8 mouse cellular contexts compared by ENCODE assay signal in genomic region chr9:96887954-96888353, GRCm38 (mm10). TPM values are rescaled to one million over a fixed set of nuclear protein-coding genes. Genes with fewer than 3 reads are reported as not detected.
A peak's percentile ranks its signal among the peaks of the same experiment; 100 is the strongest.
DNase-seq lines count a peak whose midpoint lies in the region; ATAC-seq lines count a peak whose summit lies in the region.

No protein-coding gene starts in this region.

- peak overlapping the region; percentile 69 for H3K4me3 ChIP-seq in heart, embryonic 11.5 days (ENCODE audit: low read depth, low read length)
- peak overlapping the region; percentile 70 for H3K4me3 ChIP-seq in hindbrain, embryonic 10.5 days
- peak overlapping the region; percentile 67 for H3K4me3 ChIP-seq in midbrain, embryonic 14.5 days (replicated peaks; ENCODE audit: low read depth, low read length)

- peak overlapping the region; percentile 89 for H3K4me2 ChIP-seq in heart, embryonic 11.5 days
- peak overlapping the region; percentile 88 for H3K4me2 ChIP-seq in midbrain, embryonic 14.5 days (ENCODE audit: low read length)

- peaks cover 9% of the 10 kb centered on the region for H3K27me3 ChIP-seq in heart, embryonic 11.5 days (ENCODE audit: control insufficient read depth, insufficient read depth, low read length)
- H3K27me3 ChIP-seq in hindbrain, embryonic 10.5 days (ENCODE audit: insufficient read depth, poor library complexity, severe bottlenecking) = peaks cover 33% of the 10 kb centered on the region
- H3K27me3 ChIP-seq in midbrain, embryonic 14.5 days (ENCODE audit: control insufficient read depth, insufficient read depth, low read length) = no peaks in the 10 kb centered on the region

- H3K4me1 ChIP-seq in heart, embryonic 11.5 days (ENCODE audit: control insufficient read depth, insufficient read depth, low read length) = peaks cover 28% of the 10 kb centered on the region
- peaks cover 82% of the 10 kb centered on the region for H3K4me1 ChIP-seq in hindbrain, embryonic 10.5 days (replicated peaks)
- H3K4me1 ChIP-seq in midbrain, embryonic 14.5 days (ENCODE audit: control insufficient read depth, insufficient read depth, low read length) = peaks cover 70% of the 10 kb centered on the region

- 9% methylated on average over 6 of the region's 6 CpGs for WGBS in heart, embryonic 11.5 days (ENCODE audit: insufficient replicate concordance)
- WGBS in hindbrain, embryonic 10.5 days = 15% methylated on average over 6 of the region's 6 CpGs
- WGBS in midbrain, embryonic 14.5 days = 10% methylated on average over 6 of the region's 6 CpGs

- no peak overlapping the region for H3K27ac ChIP-seq in heart, embryonic 11.5 days (ENCODE audit: low read depth, low read length)
- no peak overlapping the region for H3K27ac ChIP-seq in hindbrain, embryonic 10.5 days
- peak overlapping the region; percentile 45 for H3K27ac ChIP-seq in midbrain, embryonic 14.5 days (replicated peaks; ENCODE audit: low read depth, low read length)

- no peaks in the 10 kb centered on the region for H3K36me3 ChIP-seq in heart, embryonic 11.5 days (ENCODE audit: control insufficient read depth, insufficient read depth, low read length)
- no peaks in the 10 kb centered on the region for H3K36me3 ChIP-seq in hindbrain, embryonic 10.5 days
- H3K36me3 ChIP-seq in midbrain, embryonic 14.5 days (ENCODE audit: control insufficient read depth, insufficient read depth, low read length) = no peaks in the 10 kb centered on the region

- no peak overlapping the region for H3K9ac ChIP-seq in heart, embryonic 11.5 days (ENCODE audit: low read depth, low read length)
- peak overlapping the region; percentile 80 for H3K9ac ChIP-seq in midbrain, embryonic 14.5 days (replicated peaks; ENCODE audit: low read length)

- no peaks in the 10 kb centered on the region for H3K9me3 ChIP-seq in heart, embryonic 11.5 days (replicated peaks; ENCODE audit: control insufficient read depth, low read length)
- no peaks in the 10 kb centered on the region for H3K9me3 ChIP-seq in hindbrain, embryonic 10.5 days
- no peaks in the 10 kb centered on the region for H3K9me3 ChIP-seq in midbrain, embryonic 14.5 days (ENCODE audit: control insufficient read depth, low read length)

- ATAC-seq in heart, embryonic 11.5 days (replicated peaks; ENCODE audit: insufficient number of reproducible peaks, low FRiP score, low TSS enrichment) = no peak
- ATAC-seq in midbrain, embryonic 14.5 days (ENCODE audit: low FRiP score, low TSS enrichment) = peak; percentile 29; the same call in 1 of the 2 replicates

- DNase-seq in heart, adult 8-10 months (ENCODE audit: low spot score) = no peak
- DNase-seq in cerebellum, adult 8-10 months = peak; percentile 75
- DNase-seq in hindbrain, embryonic 10.5 days (ENCODE audit: low spot score) = no peak
- peak; percentile 64 for DNase-seq in midbrain, embryonic 14.5 days
- no peak for DNase-seq in layer of hippocampus, adult 9-11 months
- DNase-seq in gastrocnemius, adult 18-20 months (ENCODE audit: low spot score) = no peak
- DNase-seq in yolk sac, embryonic 10.5 days (ENCODE audit: low spot score) = no peak

RNA-seq across cellular contexts. Expression of gene Pxylp1, which starts 4.5 kb away (rescaled TPM):
- polyA plus RNA-seq in heart, embryonic 11.5 days (2014; fragmentation: Nextera tagmentation; extraction: Ambion mirVana) = 31.3 and 33.7 TPM in 2 replicates
- total RNA-seq in heart, adult 8-10 months (2022) = 10 to 100 TPM; 12.3 to 22.6 (median 17.7) TPM
- polyA plus RNA-seq in hindbrain, embryonic 10.5 days (2016; fragmentation: Nextera tagmentation; extraction: Ambion mirVana) = 28.5 and 33.1 TPM in 2 replicates
- polyA plus RNA-seq in midbrain, embryonic 14.5 days (2014; fragmentation: Nextera tagmentation; extraction: Ambion mirVana) = 52.7 and 66.1 TPM in 2 replicates
- total RNA-seq in gastrocnemius, adult 18-20 months (2021) = under 1 TPM; 0.68 to 0.95 TPM

Comparison
In these comparisons a context has a peak if more than half of its experiments do, and no peak if none do; other contexts are left out.
1. DNase-seq: peak in cerebellum, adult 8-10 months (single experiment) and midbrain, embryonic 14.5 days (single experiment); none in heart, adult 8-10 months (single experiment), hindbrain, embryonic 10.5 days (single experiment), layer of hippocampus, adult 9-11 months (single experiment), gastrocnemius, adult 18-20 months (single experiment) and yolk sac, embryonic 10.5 days (single experiment).
2. Peak in every context shown above with its lines, with median percentiles within 50 percentile points of each other: H3K4me3 ChIP-seq.